Mouse (Mus musculus) fat pad, adult 2 months (tissue): ENCODE measurements around the gene Diexf.

ENCODE experiments used
- DNase-seq: peaks from one replicate; pipeline ENCODE4 v3.0.0-alpha.2; 2011; ENCODE audit warnings: low read depth, low spot score; ENCODE audit errors: extremely low read depth

Gene Diexf

DNA sequence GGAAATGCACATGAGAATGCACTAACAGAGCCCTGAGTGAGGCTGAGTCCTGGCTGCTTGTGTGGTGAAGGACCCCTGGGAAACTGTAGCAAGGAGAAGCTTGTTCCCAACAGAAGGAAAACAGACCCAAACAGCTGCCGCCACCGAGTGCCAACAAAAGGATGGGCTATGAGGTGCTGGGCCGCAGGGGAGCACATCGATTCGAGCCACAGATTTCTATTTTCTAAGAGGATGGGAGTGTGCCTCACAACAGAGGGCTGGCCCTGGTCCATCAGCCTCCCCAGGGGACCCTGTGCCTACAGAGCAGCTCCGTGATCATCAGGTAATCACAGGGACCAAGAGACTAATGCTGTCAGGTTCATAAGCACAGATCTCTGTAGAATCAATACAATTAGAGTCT lies 40.9 kb downstream of the Diexf start:
- DNase-seq = no peak

DNA sequence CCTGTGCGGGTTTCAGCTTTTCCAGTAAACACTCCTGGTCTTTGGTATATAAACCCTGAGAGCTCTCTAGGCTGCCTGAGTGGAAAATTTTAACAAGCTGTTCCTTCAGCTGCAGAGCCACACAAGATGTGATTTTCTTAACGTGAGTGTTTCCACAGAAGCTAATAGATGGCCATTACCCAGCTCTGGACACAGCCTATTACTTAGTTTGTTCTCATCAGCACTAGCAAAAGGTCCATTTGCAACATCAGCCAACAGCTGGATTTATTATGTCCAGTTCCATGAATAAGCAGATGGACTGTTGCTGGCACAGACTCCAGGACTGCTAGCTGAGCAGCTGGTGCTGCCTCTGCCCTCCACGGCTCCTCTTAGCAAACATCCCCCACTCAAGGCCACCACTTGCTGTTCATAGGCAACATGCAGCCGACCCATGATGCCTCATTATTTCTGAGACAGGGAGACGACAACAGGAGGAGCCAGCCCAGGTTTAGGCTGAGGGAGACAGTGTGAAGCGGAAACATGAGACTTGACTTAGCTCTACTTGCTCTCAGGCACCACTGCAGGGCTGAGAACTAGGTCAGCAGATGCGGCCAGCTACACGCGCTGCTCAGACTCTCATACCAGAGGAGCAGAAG lies 43.1 kb downstream of the Diexf start:
- no peak for DNase-seq

DNA sequence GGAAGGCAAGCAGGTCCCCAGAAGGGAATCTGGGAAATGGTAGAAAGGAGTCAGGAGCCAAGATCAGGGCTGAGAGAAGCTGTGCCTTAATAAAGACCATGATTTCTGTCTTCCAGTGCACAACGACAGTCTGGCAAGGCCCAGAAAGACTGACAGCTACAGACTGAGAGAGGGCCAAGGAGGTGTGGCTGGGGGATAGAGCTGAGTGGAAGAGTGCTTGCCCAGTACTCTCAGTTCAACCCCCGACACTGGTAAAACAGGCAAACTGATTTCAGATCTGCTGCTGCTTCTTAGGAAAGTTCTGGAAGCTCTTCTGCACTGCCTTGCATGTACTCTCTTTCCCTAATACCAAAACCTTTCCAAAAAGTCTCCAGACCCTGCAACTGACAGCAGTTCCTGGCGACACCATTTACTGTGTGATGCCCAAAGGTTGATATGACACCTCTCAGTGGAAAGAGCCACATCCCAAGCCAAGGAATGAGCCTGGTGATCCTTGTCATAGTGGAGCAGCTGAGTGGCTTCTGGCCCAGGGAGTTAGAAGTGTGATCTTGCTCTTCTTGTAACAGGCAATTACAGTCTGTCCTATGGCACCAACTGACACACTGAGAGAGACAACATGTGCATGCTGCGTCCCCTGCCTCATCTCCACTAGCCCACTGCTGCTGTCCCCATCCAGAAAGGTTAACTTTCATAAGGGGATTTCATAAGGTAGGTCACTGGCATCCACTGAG lies 43.8 kb downstream of the Diexf start:
- no peak for DNase-seq

DNA sequence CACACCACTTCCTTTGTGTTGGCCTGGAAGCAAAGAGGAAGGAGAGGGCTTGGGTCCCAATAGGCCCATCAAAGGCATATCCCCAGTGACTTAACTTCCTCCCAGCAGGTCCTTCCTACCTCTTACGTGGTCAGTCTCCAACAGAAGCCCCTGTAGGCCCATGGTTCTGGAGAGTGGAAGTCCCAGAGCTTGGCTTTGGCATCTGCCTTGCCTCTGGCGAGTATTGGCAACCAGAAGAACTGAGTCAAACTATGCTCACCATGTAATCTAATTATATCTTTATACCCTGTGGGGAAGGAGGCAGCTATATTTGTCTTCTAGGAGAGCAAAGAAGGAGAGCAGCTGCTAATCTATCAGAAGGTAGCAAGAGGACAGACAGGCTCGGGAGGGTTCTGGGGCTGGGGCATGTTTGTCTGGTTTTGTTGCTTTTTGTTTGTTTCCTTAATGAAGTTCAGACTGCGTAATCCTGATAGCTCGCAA lies 44.5 kb downstream of the Diexf start:
- no peak for DNase-seq

DNA sequence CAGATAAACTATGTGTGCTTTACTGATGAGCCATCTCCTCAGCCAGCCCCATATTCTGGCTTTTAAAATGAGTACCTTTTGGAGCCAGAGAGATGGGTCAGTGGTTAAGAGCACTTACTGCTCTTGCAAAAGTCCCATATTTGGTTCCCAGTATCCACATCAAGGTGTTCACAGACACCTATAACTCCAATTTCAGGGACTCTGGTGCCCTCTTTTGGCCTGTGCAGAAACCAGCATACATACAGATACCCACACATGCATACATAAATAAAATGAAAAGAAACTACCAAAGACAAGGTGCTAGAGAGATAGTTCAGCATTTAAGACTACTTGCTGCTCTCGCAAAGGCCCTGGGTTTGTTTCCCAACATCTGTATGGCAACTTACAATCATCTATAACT lies 46.1 kb downstream of the Diexf start:
- DNase-seq = no peak

DNA sequence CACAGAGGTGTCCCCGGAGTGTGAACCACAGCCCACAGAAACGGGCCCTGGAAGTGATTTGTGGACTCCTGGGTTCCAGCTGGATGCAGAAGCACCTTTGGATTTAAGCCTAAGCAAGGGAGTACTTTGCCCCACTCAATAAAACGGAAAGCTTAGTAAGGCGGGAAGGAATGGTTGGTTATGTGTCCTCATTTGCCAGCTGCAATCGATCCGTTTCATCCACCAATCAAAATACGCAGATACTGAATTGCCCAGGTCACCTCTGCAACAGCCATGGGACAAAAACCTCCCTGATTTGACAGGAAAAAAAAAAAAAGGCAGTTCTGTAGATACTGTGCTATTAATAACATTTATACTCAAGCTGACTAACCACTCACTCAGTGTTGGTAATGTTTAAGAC lies 47.0 kb downstream of the Diexf start:
- no peak for DNase-seq

DNA sequence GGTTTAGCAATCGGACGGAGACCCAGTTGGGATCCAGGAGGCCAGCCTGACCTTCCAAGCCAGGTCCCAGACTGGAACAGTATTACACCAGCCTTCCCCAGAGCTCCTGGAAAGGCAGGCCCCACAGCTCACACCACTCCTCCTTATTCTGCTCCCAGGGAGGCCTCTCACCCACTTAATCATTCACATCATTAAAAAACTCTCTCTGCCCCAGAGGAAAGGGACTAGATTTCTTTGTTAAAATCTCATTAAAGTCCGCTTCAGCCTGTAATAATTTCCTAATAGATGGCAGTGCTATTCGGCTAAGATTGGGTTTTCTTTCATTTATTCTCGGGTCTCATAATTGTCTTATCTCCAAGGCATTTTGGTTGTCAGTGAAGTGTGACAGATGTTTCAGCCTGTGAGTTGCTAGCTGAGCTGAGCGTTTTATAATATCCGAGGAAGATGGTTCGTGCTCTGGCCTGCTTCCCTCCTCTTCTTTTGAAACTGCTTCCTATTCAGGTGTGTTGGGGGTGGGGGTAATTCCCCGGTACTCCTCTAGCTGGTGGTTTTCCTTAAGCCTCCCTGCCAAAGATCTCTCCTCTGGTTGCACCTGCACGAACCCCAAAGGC lies 47.7 kb downstream of the Diexf start:
- DNase-seq = no peak

DNA sequence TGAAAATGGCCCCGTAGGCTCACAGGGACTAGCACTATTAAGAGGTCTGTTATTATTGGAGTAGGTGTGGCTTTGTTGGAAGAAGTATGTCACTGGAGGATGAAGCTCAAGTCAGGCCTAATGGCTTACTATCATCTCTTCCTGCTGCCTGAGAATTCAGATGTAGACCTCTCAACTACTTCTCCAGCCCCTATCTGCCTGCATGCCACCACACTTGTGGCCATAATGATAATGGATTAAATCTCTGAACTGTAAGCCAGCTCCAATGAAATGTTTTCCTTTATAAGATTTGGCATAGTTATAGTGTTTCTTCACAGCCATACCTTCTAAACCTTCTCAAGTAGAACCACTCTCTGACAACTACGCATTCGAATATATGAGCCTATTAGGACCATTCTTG lies 67.5 kb downstream of the Diexf start:
- DNase-seq = no peak

DNA sequence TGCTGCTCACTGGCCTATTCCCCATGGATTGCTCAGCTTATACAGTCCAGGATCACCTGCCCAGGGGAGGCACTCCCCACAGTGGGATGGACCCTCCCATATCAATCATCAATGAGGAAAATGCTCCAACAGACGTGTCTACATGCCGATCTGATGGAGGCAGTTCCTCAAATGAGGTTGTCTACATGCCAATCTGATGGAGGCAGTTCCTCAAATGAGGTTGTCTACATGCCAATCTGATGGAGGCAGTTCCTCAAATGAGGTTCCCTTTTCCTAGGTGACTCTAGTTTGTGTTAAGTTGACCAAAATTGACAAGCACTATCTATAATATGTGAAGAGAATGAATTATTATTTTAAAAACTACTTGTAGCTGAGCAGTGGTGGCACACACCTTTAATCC lies 69.9 kb downstream of the Diexf start:
- DNase-seq = no peak

DNA sequence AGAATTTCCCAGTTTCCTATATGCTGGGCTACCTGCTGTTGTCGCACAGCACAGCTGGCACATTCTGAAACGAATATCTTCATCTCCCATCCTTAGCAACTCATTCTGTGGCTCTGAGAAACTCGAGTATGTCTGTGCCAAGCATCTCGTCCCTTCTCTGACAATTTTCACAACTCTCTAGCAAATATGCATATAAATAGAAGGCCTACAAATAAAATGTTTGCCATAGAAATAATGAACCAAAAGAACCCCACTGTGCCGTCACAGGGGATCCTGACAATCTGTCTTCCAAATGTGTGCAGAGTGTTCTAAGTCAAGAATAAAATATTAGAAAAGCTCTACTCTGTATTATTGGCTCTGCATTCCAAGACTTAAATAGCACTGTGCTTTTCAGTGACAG lies 70.5 kb downstream of the Diexf start:
- no peak for DNase-seq

DNA sequence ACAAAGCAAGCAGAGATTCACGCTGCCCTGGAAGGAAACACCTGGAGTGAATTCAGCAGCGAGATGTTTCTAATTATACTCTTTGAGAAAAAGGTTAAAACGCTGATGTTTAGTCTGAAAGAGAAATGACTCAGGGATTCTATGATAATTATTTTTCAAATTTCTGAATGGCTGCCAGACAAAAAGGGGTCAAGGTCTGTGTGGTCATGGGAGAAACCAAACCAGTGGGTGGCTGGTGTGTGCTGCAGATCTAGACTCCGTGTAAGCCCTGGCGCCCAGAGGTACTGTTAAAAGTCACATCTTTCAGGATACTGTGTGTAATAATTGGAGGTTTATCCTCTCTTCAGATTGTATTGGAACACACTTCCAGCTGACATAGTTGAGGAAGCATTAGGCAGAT lies 75.7 kb downstream of the Diexf start:
- no peak for DNase-seq

DNA sequence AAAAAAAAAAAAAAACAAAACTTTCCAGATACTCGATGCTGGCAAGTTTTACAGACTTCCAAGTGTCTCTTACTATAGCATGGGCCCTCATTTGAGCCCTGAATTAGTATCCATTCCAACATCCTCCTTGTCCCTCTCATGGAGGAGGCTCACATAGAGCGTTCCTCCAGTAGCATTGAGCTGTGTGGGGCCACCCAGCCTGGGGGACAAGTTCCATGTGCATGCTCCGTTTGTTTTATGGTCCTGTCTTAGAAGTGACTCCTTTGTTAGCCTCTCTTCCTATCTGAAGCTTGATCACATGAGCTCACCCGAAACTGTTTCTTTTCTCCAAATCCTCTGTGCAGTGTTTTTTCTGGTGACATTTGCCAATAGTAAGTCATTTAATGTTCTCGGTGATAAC lies 77.0 kb downstream of the Diexf start:
- no peak for DNase-seq

DNA sequence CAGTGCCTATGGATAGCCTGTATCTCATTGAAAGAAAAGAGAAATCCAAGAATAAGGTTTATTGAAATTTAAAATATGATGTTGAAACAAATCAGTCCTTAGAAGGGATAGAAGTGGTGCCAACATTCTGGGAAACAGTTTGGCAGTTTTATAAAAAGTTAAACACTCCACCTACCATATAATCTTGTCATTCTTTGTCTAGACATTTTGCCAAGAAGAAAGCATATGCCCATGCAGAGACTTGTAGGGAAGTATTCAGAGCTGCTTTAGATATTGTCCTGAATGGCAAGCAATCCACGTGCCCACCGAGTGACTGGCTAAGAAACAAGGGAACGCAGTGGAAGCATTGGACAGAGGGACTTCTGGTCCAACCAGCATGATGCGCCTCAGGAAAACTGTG lies 82.5 kb downstream of the Diexf start:
- DNase-seq = no peak

DNA sequence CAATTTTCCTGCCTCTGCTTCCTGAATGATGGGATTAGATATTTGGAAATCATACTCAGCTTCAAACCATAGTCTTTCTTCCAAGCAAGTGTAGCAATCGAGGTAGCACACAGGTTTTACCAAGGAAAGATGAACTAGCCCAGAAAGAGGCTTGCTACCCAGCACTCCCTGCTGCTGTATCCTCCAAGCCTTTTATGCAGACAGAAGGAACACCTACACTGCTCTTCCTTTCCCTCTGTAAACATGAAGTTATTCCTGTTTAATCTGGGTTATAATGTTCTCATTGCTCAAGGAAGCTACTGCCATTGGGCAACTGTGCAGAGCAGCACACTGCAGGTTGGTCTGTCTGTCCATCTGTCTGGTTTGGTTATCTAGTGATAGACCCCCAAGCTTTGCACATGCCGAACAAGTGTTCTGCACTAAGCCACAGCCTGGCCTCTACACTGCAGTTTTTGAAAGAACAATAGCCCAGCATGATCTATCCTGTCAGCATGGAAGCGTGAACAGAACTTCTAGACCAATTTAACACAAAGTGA lies 87.2 kb downstream of the Diexf start:
- DNase-seq = no peak
